Mouse (Mus musculus): ENCODE results near the gene Hist1h2ae.
"Not testable (repeated sequence)": the region's sequence is repeated elsewhere in the genome, so short reads cannot be mapped to it uniquely, and the experiment has no call there.

Gene Hist1h2ae

DNA sequence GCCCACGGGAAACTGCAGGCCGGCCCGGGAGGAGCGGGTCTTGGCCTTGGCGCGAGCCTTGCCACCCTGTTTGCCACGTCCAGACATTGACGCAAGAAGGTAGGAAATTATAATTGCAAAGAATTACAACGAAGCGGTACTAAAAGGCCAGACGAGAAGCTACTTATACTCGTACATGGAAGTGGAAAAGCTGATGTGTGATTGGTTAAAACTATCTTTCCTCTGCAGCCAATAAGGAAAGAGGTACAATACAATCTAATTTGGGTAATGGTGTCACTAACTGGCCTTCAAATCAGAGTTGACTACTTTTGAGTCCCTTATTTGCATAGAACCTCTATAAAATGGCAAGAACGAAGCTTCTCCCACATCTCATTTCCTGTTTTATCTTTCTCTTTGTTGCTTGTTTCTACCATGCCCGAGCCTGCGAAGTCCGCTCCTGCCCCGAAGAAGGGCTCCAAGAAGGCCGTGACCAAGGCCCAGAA, at the start of gene Hist1h2ae, which contains the start of gene Hist1h2bg:
Gene Hist1h2ae, minus strand, starts transcription at position 199 of the 482 bp plus-strand sequence.
Gene Hist1h2bg, plus strand, starts transcription at position 375 of the 482 bp plus-strand sequence.
- peak; percentile 71 to 78 for DNase-seq

GRCm38 (mm10) chr13:23620056-23620732, 49.2 kb upstream of the Hist1h2ae start:
- peak in 1 of 2 experiments; percentile 5 for DNase-seq

- DNase-seq: no peak
These were observed 40.6 kb upstream of the Hist1h2ae start for GRCm38 (mm10) chr13:23611638-23612037.

DNA sequence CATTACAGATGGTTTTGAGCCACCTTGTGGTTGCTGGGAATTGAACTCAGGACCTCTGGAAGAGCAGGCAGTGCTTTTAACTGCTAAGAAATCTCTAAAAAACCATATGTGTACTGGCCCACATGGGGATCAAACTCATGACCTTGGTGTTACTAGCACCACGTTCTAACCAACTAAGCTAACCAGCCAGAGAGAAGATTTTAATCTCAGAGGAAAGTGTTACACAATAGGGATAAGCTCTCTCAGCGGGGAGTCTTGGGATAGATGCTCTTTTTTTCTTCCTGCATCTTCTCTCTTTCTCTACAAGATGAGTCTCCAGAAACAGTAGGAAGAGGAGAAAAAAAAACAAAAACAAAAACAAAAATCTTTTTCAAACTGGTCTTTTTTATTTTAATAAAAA, 39.4 kb upstream of the Hist1h2ae start:
- DNase-seq: no peak

DNA sequence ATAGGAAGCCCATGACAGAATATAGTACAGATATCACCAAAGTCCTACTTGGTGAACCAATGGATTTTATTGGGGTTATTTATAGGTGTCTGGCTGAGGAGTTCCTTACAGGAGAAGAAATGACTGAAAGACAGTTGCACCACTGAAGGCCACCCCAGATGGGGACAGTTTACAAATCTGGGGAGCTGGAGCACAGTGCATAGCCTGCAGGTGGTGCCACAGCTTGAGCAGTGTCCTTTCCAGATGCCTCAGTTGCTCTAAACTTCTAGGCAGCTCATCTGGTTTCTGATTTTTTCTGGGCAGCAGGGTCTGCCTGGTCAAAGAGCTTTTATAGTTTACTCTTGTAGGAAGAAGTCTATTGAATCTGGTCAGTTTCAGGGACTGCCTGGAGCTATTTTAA, 38.8 kb upstream of the Hist1h2ae start:
- DNase-seq: no peak

DNA sequence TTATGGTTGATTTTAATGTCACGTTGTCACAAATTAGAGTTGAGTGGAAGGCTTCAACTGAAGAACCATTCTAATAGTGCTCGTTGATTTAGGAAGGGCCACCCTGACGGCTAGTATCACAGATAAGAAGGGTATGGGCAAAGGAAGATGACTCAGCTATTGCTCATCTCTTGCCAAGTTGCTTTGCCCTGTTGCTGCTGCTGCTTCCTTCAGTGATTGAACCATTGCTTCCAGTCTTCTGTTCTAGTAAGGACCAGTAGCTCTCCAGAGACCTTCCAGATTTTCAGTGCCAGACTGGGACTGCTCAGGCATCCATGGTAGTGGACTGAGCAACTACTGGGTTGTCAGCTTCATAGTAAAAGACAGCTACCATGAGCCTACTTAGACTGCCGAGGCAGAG, 38.2 kb upstream of the Hist1h2ae start:
- DNase-seq: no peak

DNA sequence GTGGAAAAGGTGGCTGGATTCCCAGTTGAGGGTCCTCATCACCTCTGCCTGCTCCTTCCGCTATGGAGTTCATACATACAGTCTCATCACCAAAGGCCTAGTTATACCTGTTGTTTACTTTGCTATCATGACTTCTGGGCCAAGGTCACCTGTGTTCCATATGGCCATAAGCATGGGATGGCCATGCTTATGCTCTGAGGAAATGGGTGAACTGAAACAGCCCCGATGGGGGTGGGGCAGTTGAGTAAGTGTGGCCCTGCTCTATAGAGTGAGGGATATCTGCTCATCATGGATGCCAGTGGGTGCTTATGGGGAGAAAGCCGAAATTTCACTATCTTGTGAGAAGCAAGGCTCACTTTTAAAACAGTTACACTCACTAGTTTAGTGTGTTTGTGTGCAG, 34.0 kb upstream of the Hist1h2ae start:
- no peak for DNase-seq

DNA sequence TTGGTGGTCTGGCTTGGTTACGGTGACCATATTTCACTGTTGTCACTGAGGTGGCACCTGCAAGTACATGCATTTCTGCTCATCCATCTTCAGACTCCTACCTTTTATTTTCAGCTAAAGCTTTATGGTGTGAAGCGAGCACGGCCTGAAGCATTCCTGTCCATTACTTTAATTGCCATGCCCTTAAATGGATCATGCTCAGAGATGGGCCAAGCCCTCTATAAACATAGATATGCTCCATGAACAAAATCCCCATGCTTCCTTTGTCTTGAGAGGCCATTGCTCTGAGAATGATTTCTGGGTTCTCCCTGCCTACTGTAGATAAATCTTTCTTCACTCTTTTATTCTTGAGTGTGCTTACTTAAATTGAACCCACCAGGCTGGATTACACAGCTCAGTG, 33.4 kb upstream of the Hist1h2ae start:
- DNase-seq: no peak

- DNase-seq: no peak
These were observed 32.2 kb upstream of the Hist1h2ae start for GRCm38 (mm10) chr13:23603182-23603699.

GRCm38 (mm10) chr13:23597957-23598356, 26.9 kb upstream of the Hist1h2ae start:
- DNase-seq: peak; percentile 86 to 88

- DNase-seq: no peak
These were observed 24.8 kb upstream of the Hist1h2ae start for GRCm38 (mm10) chr13:23595622-23596372.

- DNase-seq: no peak
These were observed 24.2 kb upstream of the Hist1h2ae start for GRCm38 (mm10) chr13:23595185-23595584.

- DNase-seq: no peak
These were observed 22.2 kb upstream of the Hist1h2ae start for GRCm38 (mm10) chr13:23593051-23593770.

- peak; percentile 80 to 84 for DNase-seq
These were observed 21.6 kb upstream of the Hist1h2ae start for GRCm38 (mm10) chr13:23592614-23593013.

GRCm38 (mm10) chr13:23591886-23592285, 20.9 kb upstream of the Hist1h2ae start:
- not testable (repeated sequence) for DNase-seq

GRCm38 (mm10) chr13:23591206-23591605, 20.2 kb upstream of the Hist1h2ae start:
- DNase-seq: no peak

DNA sequence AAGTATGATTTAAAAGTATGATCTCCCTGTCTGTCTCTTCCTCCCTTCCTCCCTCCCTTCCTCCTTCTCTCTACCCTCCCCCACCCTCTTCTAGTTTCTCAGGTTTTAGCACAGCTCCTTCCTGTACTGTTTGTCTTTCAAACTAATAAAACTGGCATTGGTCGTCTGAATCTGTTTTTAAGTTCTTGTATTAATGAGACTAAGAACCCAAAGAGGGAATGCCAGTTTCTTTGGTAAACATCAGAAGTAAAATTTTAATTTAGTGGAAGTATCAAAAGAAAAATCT, 15.9 kb upstream of the Hist1h2ae start:
- DNase-seq: no peak

- peak in 1 of 2 experiments; percentile 23 for DNase-seq
These were observed 15.3 kb upstream of the Hist1h2ae start for GRCm38 (mm10) chr13:23586099-23586939.

- DNase-seq: peak; percentile 68 to 78
These were observed 14.6 kb upstream of the Hist1h2ae start for GRCm38 (mm10) chr13:23585442-23586098.

DNA sequence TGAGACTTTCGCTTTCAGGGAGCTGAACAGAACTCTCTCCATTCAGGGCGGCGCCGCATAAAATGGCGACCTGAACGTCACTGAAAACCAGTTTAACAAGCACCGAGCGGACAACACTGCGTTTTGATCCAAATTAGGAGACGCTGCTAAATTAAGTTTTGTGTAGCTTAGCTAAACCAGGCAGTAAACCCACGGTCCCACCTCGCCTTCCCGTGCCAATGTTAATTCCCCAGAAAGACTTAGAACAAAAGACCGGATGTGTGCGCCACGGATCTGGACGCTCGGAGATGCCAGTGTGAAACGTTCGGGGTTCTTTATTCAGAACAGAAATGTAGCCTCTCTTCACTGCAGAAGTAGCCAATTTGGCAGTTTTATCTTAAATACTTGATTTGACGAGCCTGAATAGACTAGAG, 14.0 kb upstream of the Hist1h2ae start:
- peak; percentile 63 to 72 for DNase-seq

DNA sequence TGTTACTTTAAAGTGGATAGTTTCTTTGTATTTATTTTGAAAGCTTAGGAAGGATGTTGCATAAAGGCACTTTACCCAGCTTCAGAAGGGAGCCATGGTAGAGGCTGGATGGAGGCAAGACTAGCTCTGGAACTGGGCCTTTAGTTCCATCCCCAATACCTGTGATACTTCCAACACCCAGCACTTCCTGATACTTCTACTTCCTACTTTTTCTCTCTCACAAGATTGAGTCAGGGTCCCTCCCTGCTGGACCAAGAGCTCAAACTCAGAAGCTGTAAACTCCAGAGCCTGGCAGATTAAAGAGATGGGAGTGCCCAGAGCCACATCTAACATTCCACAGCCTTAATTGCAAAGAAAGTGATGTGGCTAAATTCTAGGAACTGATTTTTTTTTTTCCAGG, 13.3 kb upstream of the Hist1h2ae start:
- no peak for DNase-seq

Measured in cerebellum, postnatal 10 days (tissue).